Mouse (Mus musculus) liver, adult 2 months (tissue): ENCODE results near the gene Faah. TPM values are rescaled to one million over a fixed set of nuclear protein-coding genes. Genes with fewer than 3 reads are reported as not detected.

Experiments
- DNase-seq: peaks from one replicate; pipeline ENCODE4 v3.0.0-alpha.2; 2011; ENCODE audit warnings: low read depth, low spot score; ENCODE audit errors: extremely low read depth
- H3K27ac ChIP-seq: fragments of 200-500 bp; replicated peaks from 2 replicates; pipeline ENCODE4 v1.5.1; 2012; ENCODE audit warnings: low read depth, mild to moderate bottlenecking, control low read depth, inconsistent platforms, low read length; ENCODE audit not compliant: insufficient read depth
- H3K27me3 ChIP-seq: fragments of 200-500 bp; 2 replicates; pipeline ENCODE4 v1.6.1; 2012; ENCODE audit warnings: mild to moderate bottlenecking, moderate library complexity, low read length, inconsistent platforms; ENCODE audit not compliant: control insufficient read depth, insufficient read depth
- H3K36me3 ChIP-seq: fragments of 200-500 bp; 2 replicates; pipeline ENCODE4 v1.6.1; 2012; ENCODE audit warnings: low read length, inconsistent platforms; ENCODE audit not compliant: control insufficient read depth, insufficient read depth
- H3K4me1 ChIP-seq: fragments of 200-500 bp; 2 replicates; pipeline ENCODE4 v1.6.1; 2011; ENCODE audit warnings: low read length; ENCODE audit not compliant: control insufficient read depth, insufficient read depth
- H3K4me3 ChIP-seq: fragments of 200-500 bp; 2 replicates; pipeline ENCODE4 v1.5.1; 2011; ENCODE audit warnings: low read depth, mild to moderate bottlenecking, control low read depth, low read length, moderate library complexity; ENCODE audit not compliant: insufficient read depth
- H3K79me2 ChIP-seq: fragments of 200-500 bp; 2 replicates; pipeline ENCODE4 v1.6.1; 2012; ENCODE audit warnings: inconsistent platforms, mild to moderate bottlenecking, low read length, moderate library complexity; ENCODE audit not compliant: control insufficient read depth, insufficient read depth
- H3K9ac ChIP-seq: fragments of 200-500 bp; 2 replicates; pipeline ENCODE4 v1.6.1; 2012; ENCODE audit warnings: low read depth, mild to moderate bottlenecking, control low read depth, inconsistent platforms, low read length
- CTCF ChIP-seq: fragments of 200-500 bp; IDR thresholded peaks from 2 replicates; pipeline ENCODE4 v1.5.1; 2011; ENCODE audit warnings: low read depth, low read length, control low read depth
- POLR2A ChIP-seq: fragments of 200-500 bp; IDR thresholded peaks from 2 replicates; pipeline ENCODE4 v1.6.1; 2011; ENCODE audit warnings: low read length, control low read depth; ENCODE audit not compliant: insufficient read depth; ENCODE audit errors: extremely low read depth
- WGBS: fragments of 180-500 bp; shearing (Covaris S2); methylation state at CpG from one replicate; pipeline ENCODE4 v1.1.7; 2018; 5-methylcytosine and 5-hydroxymethylcytosine counted together
- polyA plus RNA-seq: library from polyadenylated mRNA; depleted of rRNA; stranded (reverse); fragments of >200 nt; gene quantifications from 2 replicates; pipeline ENCODE4 v1.2.3, GENCODE M21; 2012
- total RNA-seq: library from RNA; depleted of rRNA; stranded (reverse); fragments of >200 nt; gene quantifications from 2 replicates; pipeline ENCODE4 v1.2.3, GENCODE M21; 2014

The Faah gene
- total and polyA plus RNA-seq, 2 experiments = 55.9 to 125 TPM

DNA sequence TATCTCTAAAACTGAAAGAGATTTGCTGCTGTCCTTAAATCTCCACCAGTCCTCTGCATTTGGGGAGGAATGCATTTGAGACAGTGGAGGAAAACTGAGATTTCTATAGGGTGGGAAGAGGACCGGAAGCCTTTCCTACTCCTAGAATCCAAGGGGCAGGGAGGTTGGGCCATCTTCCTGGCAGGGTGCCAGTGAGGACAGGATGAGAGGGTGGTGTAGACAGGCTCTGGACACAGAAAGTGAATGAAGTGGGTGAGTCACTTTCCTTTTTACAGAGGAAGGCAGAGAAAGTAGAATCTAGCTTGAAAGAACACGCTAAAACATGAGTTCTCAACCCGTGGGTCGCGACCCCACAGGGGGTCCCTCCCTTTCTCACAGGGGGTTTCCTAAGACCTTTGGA lies 53.3 kb downstream of the Faah start:
- no peak for DNase-seq
- Histone ChIP-seq H3K27me3 (peaks cover 26% of the 10 kb centered on the region), H3K36me3 (no peaks in the 10 kb centered on the region), H3K4me3 (no peak overlapping the region), H3K79me2 (no peaks in the 10 kb centered on the region), H3K27ac (no peak overlapping the region), H3K4me1 (no peaks in the 10 kb centered on the region; the same call in 1 of the 2 replicates), H3K9ac (no peak overlapping the region)
- TF ChIP-seq CTCF = no peak
- TF ChIP-seq POLR2A = no peak
- 26% methylated on average over 5 of the region's 5 CpGs for WGBS

DNA sequence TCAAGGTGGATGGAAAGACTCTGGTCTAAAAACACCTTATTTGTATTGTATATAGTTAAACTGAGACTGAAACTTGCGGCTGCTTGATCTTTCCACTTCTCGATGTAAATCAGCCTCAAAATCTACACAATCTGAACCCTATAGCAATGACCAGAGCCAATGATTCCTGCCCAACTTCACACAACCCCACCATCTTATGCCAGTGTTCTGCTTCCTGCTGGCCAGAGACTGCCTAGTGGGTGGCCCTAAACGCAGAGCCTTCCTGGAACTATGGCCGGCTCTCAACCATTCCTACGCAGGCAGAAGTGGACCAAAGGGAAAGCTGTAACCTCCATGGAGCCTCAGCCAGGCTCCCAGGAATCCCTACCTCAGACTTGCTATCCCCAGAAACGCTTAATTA lies 54.0 kb downstream of the Faah start:
- WGBS = 60% methylated on average over 6 of the region's 6 CpGs

DNA sequence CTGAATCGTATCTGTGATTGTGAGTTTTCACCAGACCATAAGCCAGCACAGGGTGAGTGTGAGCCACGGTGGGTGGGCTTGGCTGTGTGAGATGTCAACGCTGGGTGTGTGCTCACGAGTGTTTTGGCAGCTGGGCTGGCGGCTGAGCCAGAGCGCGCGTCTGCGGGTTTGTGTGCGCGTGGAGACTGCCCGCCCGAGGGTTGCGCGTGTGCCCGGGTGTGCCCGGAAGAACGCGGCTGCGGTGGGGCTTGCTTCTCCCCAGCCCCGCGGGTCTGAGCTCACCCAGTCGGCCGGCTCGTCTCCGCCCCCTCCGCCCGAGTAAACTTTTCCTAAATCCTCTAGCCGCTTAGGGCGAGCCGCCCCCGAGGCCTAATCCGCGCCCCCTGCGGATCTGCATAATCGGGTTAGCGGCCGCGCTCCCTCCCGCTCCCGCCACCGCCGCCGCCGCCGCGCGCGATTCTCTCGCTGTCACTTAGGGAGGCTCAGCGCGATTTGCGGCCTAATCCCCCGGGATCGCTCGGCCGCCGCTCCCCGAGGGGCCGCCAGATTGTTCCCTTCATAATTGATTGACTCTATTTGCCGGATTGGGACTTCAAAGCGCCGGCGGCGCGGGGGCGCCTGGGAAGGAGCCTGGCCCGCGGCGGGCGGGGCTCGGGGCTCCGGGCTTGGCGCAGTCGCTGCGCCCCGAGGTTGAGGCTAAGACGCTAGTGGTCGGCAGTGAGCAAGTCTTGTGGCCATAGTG lies 54.9 kb downstream of the Faah start:
- no peaks in the 10 kb centered on the region for H3K79me2 ChIP-seq
- H3K4me3 ChIP-seq = peak overlapping the region; percentile 48; the same call in 1 of the 2 replicates
- DNase-seq = no peak
- 1% methylated on average over 79 of the region's 79 CpGs for WGBS
- TF ChIP-seq POLR2A (no peak), CTCF (no peak)
- H3K36me3 ChIP-seq = no peaks in the 10 kb centered on the region
- H3K4me1 ChIP-seq = no peaks in the 10 kb centered on the region; the same call in 1 of the 2 replicates
- H3K27ac ChIP-seq = no peak overlapping the region
- H3K9ac ChIP-seq = peak overlapping the region; percentile 47
- H3K27me3 ChIP-seq = peaks cover 26% of the 10 kb centered on the region

More for the DNA sequence above, 54.0 kb downstream of the Faah start:
- no peak for DNase-seq
- no peak overlapping the region for H3K9ac ChIP-seq
- no peak overlapping the region for H3K4me3 ChIP-seq
- no peaks in the 10 kb centered on the region; the same call in 1 of the 2 replicates for H3K4me1 ChIP-seq
- no peak overlapping the region for H3K27ac ChIP-seq
- peaks cover 26% of the 10 kb centered on the region for H3K27me3 ChIP-seq
- H3K79me2 ChIP-seq = no peaks in the 10 kb centered on the region
- H3K36me3 ChIP-seq = no peaks in the 10 kb centered on the region
- no peak for TF ChIP-seq CTCF
- no peak for TF ChIP-seq POLR2A

DNA sequence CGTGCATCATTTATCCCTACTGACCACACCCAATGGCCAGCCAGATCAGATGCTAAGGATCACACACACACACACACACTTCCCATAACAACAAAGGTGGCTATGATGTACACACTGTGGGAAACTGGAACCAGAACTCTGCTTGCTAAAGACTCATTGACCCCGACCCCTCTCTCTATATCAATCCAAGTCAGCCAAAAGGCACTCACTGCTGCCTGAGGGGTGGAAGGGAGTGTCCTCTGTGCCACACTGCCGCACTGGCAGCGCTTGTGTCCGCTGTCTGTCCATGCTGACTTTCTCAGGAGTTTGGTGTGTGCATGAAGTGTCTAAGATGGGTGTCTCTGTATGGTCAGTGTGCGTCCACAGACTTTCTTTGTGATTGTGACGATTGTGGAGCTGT lies 55.7 kb downstream of the Faah start:
- Histone ChIP-seq H3K4me1 (no peaks in the 10 kb centered on the region; the same call in 1 of the 2 replicates), H3K79me2 (no peaks in the 10 kb centered on the region), H3K9ac (no peak overlapping the region), H3K36me3 (no peaks in the 10 kb centered on the region), H3K27ac (no peak overlapping the region), H3K27me3 (peaks cover 26% of the 10 kb centered on the region), H3K4me3 (no peak overlapping the region)
- TF ChIP-seq CTCF = no peak
- TF ChIP-seq POLR2A = no peak
- 27% methylated on average over 7 of the region's 7 CpGs for WGBS
- DNase-seq = no peak

DNA sequence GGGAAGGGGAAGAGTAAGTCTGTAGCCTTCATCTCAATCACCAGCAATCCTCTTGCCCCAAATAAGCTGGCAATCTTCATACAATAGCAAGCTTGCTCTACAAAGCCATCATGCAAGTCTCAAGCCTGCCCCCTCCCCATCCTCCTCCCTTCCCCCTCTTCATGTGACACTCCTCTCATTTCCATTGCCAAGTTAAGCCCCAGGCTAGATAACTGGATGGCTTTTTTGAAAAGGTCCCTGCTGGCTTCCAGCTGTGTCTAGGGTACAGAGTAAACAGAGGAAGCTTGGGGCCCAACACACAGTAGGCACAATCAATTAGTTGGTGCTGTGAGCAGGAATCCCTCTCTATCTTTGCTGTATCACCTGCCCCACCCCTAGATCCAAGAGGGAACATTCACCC lies 58.2 kb downstream of the Faah start:
- Histone ChIP-seq H3K79me2 (no peaks in the 10 kb centered on the region), H3K36me3 (no peaks in the 10 kb centered on the region), H3K4me1 (no peaks in the 10 kb centered on the region; the same call in 1 of the 2 replicates), H3K27me3 (peaks cover 23% of the 10 kb centered on the region), H3K9ac (no peak overlapping the region), H3K27ac (no peak overlapping the region), H3K4me3 (no peak overlapping the region)
- TF ChIP-seq POLR2A (no peak), CTCF (no peak)
- no peak for DNase-seq

DNA sequence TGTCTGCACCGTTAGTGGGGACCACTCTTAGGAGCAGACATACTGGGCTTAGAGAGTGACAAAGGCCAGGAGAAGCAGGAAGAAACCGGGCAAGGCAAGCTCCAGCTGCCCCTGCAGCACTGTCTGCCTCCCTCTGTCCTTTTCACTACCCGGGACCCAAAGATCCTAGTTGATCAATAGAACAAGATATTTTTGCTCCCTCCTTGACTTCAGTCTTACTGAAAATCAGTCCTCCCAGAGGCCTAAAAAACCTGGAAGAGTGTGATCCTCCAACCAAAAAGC lies 62.3 kb downstream of the Faah start:
- Histone ChIP-seq H3K27ac (no peak overlapping the region), H3K27me3 (peaks cover 5% of the 10 kb centered on the region; the same call in 1 of the 2 replicates)
- no peak for DNase-seq

More for the DNA sequence above, 62.3 kb downstream of the Faah start:
- no peaks in the 10 kb centered on the region for H3K4me1 ChIP-seq
- no peak overlapping the region for H3K9ac ChIP-seq
- 21% methylated on average over 3 of the region's 3 CpGs for WGBS
- no peaks in the 10 kb centered on the region for H3K36me3 ChIP-seq
- no peak overlapping the region for H3K4me3 ChIP-seq
- no peak for TF ChIP-seq POLR2A
- no peak for TF ChIP-seq CTCF
- no peaks in the 10 kb centered on the region for H3K79me2 ChIP-seq
